Mouse (Mus musculus) neural tube, embryonic 14.5 days (tissue): ENCODE data around the gene Cenpa. TPM values are rescaled to one million over a fixed set of nuclear protein-coding genes. Genes with fewer than 3 reads are reported as not detected.
A peak's percentile ranks its signal among the peaks of the same experiment; 100 is the strongest.

ENCODE experiments used
- ATAC-seq: fragments of 200-750 bp; cut with Nextera tagmentation; 2 replicates; pipeline ENCODE4 v1.8.0; 2017; ENCODE audit warnings: low read depth, mild to moderate bottlenecking, moderate TSS enrichment, moderate library complexity
- H3K27ac ChIP-seq: fragments of 300-500 bp; sonication (generic); 2 replicates; pipeline ENCODE4 v1.5.1; 2014; ENCODE audit warnings: low read depth, mild to moderate bottlenecking, control low read depth, low read length, moderate library complexity, mixed read lengths
- H3K27me3 ChIP-seq: fragments of 300-500 bp; sonication (generic); 2 replicates; pipeline ENCODE4 v1.6.1; 2014; ENCODE audit warnings: low read length; ENCODE audit not compliant: control insufficient read depth, insufficient read depth
- H3K36me3 ChIP-seq: fragments of 300-500 bp; sonication (generic); 2 replicates; pipeline ENCODE4 v1.6.1; 2014; ENCODE audit warnings: low read length, mixed read lengths; ENCODE audit not compliant: control insufficient read depth, insufficient read depth
- H3K4me1 ChIP-seq: fragments of 300-500 bp; sonication (generic); 2 replicates; pipeline ENCODE4 v1.6.1; 2014; ENCODE audit warnings: low read length; ENCODE audit not compliant: control insufficient read depth, insufficient read depth
- H3K4me2 ChIP-seq: fragments of 300-500 bp; sonication (generic); 2 replicates; pipeline ENCODE4 v1.6.1; 2014; ENCODE audit warnings: mild to moderate bottlenecking, low read depth, low read length, control low read depth
- H3K4me3 ChIP-seq: fragments of 300-500 bp; sonication (generic); 2 replicates; pipeline ENCODE4 v1.5.1; 2014; ENCODE audit warnings: low read depth, low read length, control low read depth, mixed read lengths
- H3K9ac ChIP-seq: fragments of 300-500 bp; sonication (generic); replicated peaks from 2 replicates; pipeline ENCODE4 v1.6.1; 2014; ENCODE audit warnings: low read depth, mild to moderate bottlenecking, control low read depth, low read length, mixed read lengths
- H3K9me3 ChIP-seq: fragments of 300-500 bp; sonication (generic); 2 replicates; pipeline ENCODE4 v1.6.1; 2016; ENCODE audit warnings: low read length; ENCODE audit not compliant: control insufficient read depth
- WGBS: fragments of 180-500 bp; shearing (Covaris S2); extraction: QIAGEN DNeasy Blood & Tissue Kit; methylation state at CpG from one replicate; pipeline ENCODE4 v1.1.7; 2014; 5-methylcytosine and 5-hydroxymethylcytosine counted together
- polyA plus RNA-seq: library from polyadenylated mRNA; unstranded; fragments of >200 nt; fragmentation: Nextera tagmentation; extraction: Ambion mirVana; gene quantifications from 2 replicates; pipeline ENCODE4 v1.2.1, GENCODE M21; 2014

The Cenpa gene
- polyA plus RNA-seq: 23.7 and 29.3 TPM in 2 replicates

DNA sequence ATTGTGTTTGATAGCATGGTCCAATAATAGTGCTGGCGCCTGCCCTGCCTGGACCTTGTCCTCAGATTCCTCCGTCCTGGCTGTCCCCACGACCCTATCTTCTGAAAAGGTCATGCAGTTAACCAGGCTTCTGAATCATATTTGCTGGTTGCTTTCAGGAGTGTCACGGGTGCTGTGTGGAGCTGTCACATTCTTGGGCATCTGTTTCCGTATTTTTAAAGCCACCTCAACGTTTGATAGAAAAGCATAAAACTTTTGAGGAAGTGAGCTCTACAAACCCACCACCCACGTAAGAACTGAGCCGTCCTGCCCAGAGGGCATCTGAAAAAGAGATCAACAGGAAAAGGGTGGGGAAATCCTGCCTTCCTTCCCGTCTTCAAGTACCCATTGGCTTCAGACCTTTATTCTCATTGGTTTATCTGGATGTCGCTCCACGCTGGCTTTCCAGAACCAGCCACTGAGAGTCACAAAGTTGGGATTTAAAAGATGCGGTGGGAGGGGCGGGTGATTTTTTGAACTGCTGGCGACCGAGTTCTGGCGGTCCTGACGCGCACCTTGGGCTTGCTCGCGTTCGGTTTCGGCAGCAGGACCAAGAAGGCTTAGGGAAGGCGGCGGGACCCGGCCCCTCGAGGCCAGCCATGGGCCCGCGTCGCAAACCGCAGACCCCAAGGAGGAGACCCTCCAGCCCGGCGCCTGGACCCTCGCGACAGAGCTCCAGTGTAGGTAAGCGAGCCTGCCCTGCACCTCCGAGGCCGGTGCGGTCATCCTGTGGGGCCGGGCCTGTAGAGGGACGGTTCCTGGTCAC, at the start of gene Cenpa:
Cenpa (plus strand) TSS at position 387 of the 805 bp plus-strand sequence.
- Histone ChIP-seq H3K4me3 (peak within 1 kb of the TSS; percentile 78), H3K4me2 (peak within 1 kb of the TSS; percentile 88), H3K4me1 (no peaks in the 10 kb centered on the region), H3K27me3 (no peaks in the 10 kb centered on the region), H3K9me3 (no peaks in the 10 kb centered on the region), H3K27ac (no peak within 1 kb of the TSS), H3K36me3 (no peaks in the 10 kb centered on the region), H3K9ac (peak within 1 kb of the TSS; percentile 68)
- under 1% methylated on average over 40 of the region's 40 CpGs for WGBS
- peak; percentile 98 for ATAC-seq

DNA sequence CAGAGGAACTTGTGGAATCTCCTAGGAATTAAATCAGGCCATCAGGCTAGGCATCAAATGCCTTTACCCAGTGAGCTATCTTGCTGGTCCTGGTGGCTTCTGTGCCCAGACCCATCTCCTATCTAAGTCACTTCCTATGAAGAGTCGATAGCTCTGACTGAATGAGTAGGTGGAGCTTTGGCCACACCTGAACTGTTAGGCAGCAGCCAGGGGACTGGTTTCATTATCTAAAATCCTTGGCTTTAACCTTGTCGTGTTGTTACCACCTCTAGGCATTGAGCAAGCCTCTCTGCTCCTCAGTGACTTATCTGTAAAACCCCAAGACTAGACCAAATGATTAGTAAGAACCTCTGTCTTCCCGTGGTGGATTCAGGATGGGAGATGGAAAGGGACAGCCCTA, 49.2 kb upstream of the Cenpa start:
- ATAC-seq: no peak
- peaks cover 13% of the 10 kb centered on the region for H3K27me3 ChIP-seq
- no peaks in the 10 kb centered on the region for H3K36me3 ChIP-seq

DNA sequence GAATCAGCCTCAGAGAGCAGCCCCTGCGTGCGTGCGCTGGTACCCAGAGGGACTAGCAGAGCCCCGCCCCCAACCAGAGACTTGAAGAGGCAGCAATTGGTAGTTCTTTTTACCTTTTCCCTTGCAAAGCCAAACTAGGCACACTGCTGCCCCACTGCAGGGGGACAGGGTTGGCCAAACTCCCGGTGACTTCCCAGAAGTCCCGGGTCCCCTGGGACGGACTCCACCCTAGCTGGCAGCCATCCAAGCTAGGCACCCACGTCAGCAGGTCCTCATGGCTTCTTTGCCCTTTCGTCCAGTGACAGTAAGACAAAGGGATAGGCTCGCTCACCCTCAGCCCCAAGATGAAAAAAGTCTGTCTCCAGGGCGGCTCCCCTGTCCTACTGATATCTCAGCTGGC, 48.7 kb upstream of the Cenpa start:
- Histone ChIP-seq H3K36me3 (no peaks in the 10 kb centered on the region), H3K4me2 (no peak overlapping the region), H3K9ac (no peak overlapping the region), H3K4me3 (no peak overlapping the region), H3K4me1 (peaks cover 4% of the 10 kb centered on the region), H3K9me3 (no peaks in the 10 kb centered on the region), H3K27me3 (peaks cover 18% of the 10 kb centered on the region), H3K27ac (no peak overlapping the region)
- no peak for ATAC-seq
- 42% methylated on average over 11 of the region's 11 CpGs for WGBS

More for the DNA sequence above, 49.2 kb upstream of the Cenpa start:
- 33% methylated on average over 3 of the region's 3 CpGs for WGBS
- Histone ChIP-seq H3K9me3 (no peaks in the 10 kb centered on the region), H3K4me2 (no peak overlapping the region), H3K4me1 (peaks cover 4% of the 10 kb centered on the region), H3K4me3 (no peak overlapping the region), H3K9ac (no peak overlapping the region), H3K27ac (no peak overlapping the region)

DNA sequence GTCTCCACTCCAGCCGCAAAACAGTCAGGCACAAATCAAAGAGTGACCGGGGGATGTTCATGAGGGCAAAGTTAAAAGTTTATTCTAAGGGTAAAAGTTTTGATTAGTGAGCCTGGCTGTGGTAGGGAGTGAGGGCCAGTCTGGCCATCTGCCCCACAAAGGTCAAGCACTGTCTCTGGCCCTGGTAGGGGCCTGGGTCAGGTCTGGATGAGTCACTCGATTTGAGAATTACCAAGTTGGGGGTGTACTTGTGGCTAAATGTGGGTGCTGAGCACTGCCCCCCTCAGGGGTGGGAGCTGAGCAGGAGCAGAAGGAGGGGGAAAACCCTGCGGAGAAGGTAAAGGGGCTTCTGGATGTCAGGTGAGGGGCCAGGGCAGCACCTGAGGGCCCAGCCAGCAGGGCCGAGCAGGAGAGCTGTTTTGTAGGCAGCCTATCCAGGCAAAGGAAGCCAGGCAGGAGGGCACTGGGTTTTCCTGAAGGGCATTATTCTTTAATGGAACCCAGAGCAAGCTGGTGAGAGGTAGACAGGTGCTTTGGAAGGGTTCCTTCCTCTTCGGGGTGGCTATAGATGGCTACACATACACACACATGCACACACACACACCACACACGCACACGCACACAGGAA, 48.1 kb upstream of the Cenpa start:
- Histone ChIP-seq H3K27ac (no peak overlapping the region), H3K4me1 (peaks cover 4% of the 10 kb centered on the region), H3K4me3 (no peak overlapping the region), H3K4me2 (no peak overlapping the region), H3K9ac (no peak overlapping the region), H3K27me3 (peaks cover 20% of the 10 kb centered on the region), H3K36me3 (no peaks in the 10 kb centered on the region), H3K9me3 (no peaks in the 10 kb centered on the region)
- 87% methylated on average over 8 of the region's 8 CpGs for WGBS
- ATAC-seq: no peak

DNA sequence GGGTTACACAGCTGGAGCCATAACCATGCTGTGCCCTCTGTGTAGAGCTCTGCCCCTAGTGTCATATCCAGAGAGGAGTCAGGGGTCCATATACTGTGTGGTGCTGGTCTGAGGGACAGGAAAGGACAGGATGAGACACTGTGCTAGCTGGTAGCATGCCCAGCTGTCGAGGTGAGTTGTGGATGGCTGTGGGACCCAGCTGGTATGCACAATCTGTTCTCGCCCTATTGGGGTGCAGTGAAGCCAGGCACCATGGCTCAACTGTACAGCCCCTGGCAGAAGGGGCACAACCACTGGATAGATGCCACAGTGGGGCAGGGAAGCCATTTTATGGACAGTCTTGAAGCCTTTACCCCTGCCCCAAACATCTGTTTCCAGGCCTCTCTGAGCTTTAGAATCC, 47.4 kb upstream of the Cenpa start:
- no peak for ATAC-seq
- 72% methylated on average over 2 of the region's 2 CpGs for WGBS
- Histone ChIP-seq H3K4me1 (peaks cover 4% of the 10 kb centered on the region), H3K36me3 (no peaks in the 10 kb centered on the region), H3K9me3 (no peaks in the 10 kb centered on the region), H3K27ac (no peak overlapping the region), H3K4me3 (no peak overlapping the region), H3K9ac (no peak overlapping the region), H3K4me2 (no peak overlapping the region), H3K27me3 (peaks cover 20% of the 10 kb centered on the region)

DNA sequence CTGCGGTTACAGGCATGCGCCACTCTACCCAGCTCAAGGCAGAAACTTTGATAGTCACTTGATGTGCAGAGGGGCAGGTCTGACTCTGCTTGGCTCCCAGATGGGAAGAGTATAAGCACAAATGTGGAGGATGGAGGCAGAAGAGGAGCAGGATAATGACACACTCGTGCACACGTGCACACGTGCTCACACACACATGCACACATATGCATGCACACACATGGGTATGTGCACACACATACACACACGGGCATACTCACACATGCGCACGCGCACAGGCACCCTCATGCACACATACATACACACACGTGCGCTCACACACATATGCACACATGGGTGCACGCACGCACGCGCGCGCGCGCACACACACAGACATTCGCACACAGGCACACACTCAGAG, 46.0 kb upstream of the Cenpa start:
- Histone ChIP-seq H3K36me3 (no peaks in the 10 kb centered on the region), H3K27ac (no peak overlapping the region), H3K4me1 (peaks cover 4% of the 10 kb centered on the region), H3K27me3 (peaks cover 20% of the 10 kb centered on the region), H3K4me2 (no peak overlapping the region), H3K9me3 (no peaks in the 10 kb centered on the region), H3K9ac (no peak overlapping the region), H3K4me3 (no peak overlapping the region)
- 96% methylated on average over 20 of the region's 20 CpGs for WGBS
- ATAC-seq: no peak

DNA sequence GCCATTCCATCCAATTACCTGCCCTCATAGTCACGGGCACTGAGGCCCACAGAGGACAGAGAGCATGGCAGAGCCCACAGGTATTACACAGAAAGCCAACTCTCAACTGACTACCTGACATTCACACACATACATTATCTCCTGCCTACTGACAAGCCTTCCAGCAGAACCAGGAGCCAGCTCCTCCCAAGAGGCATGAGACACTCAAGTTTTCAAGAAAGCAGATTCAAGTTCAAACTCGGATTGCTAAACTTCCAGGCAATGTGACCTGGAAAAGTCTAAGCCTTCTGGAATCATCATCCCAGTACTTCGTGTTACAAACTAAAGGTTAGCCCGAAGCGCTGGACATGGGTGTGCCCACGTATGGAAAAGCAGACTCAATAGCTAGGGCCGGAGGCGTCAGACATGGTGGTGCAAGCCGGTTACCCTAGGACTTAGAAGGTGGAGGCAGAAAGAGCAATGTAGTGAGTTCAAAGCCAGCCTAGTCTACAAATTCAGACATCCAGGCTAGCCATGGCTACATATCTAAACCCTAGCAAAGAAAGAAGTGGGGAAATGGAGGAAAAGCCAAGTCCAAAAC, 45.3 kb upstream of the Cenpa start:
- Histone ChIP-seq H3K4me1 (peaks cover 4% of the 10 kb centered on the region), H3K4me3 (no peak overlapping the region), H3K9ac (no peak overlapping the region), H3K4me2 (no peak overlapping the region), H3K27me3 (peaks cover 20% of the 10 kb centered on the region), H3K9me3 (no peaks in the 10 kb centered on the region), H3K27ac (no peak overlapping the region), H3K36me3 (no peaks in the 10 kb centered on the region)
- ATAC-seq: no peak
- whole genome bisulfite sequencing: 92% methylated on average over 9 of the region's 9 CpGs

DNA sequence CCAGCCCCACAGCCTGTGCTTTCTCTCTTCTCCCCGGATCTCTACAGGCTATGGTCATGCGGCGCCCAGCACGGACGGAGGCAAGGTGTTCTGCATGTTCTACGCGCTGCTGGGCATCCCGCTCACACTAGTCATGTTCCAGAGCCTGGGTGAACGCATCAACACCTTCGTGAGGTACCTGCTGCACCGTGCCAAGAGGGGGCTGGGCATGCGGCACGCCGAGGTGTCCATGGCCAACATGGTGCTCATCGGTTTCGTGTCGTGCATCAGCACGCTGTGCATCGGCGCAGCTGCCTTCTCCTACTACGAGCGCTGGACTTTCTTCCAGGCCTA, 44.8 kb upstream of the Cenpa start:
- ATAC-seq: no peak
- Histone ChIP-seq H3K27ac (no peak overlapping the region), H3K9me3 (no peaks in the 10 kb centered on the region), H3K36me3 (no peaks in the 10 kb centered on the region), H3K4me1 (peaks cover 4% of the 10 kb centered on the region), H3K4me3 (peak overlapping the region; percentile 28), H3K9ac (peak overlapping the region; percentile 47; the same call in 1 of the 2 replicates), H3K4me2 (peak overlapping the region; percentile 64), H3K27me3 (peaks cover 20% of the 10 kb centered on the region)
- 45% methylated on average over 22 of the region's 22 CpGs for WGBS
